Mouse (Mus musculus) liver, embryonic 13.5 days (tissue): ENCODE measurements at regions not wholly inside any gene's neighbourhood (a gene's known extent, or its start where the extent isn't known, plus 50 kb on each side); places are given as distances from the start of the nearest gene placed in this dataset.

Experiments
- ATAC-seq: fragments of 200-750 bp; cut with Nextera tagmentation; 2 replicates; pipeline ENCODE4 v1.8.0; 2017; ENCODE audit warnings: low read depth, mild to moderate bottlenecking, moderate number of reproducible peaks, moderate library complexity
- DNase-seq: peaks from one replicate; pipeline ENCODE4 v3.0.0; 2022
- H3K27ac ChIP-seq: fragments of 300-500 bp; sonication (generic); 2 replicates; pipeline ENCODE4 v1.5.1; 2015; ENCODE audit warnings: moderate library complexity, mild to moderate bottlenecking, inconsistent platforms
- H3K27me3 ChIP-seq: fragments of 300-500 bp; sonication (generic); 2 replicates; pipeline ENCODE4 v1.6.1; 2015; ENCODE audit warnings: mild to moderate bottlenecking, inconsistent platforms
- H3K36me3 ChIP-seq: fragments of 300-500 bp; sonication (generic); 2 replicates; pipeline ENCODE4 v1.6.1; 2015; ENCODE audit warnings: mild to moderate bottlenecking, inconsistent platforms
- H3K4me1 ChIP-seq: fragments of 300-500 bp; sonication (generic); replicated peaks from 2 replicates; pipeline ENCODE4 v1.6.1; 2015; ENCODE audit warnings: inconsistent platforms
- H3K4me2 ChIP-seq: fragments of 300-500 bp; sonication (generic); 2 replicates; pipeline ENCODE4 v1.6.1; 2015; ENCODE audit warnings: inconsistent platforms, mild to moderate bottlenecking, moderate library complexity
- H3K4me3 ChIP-seq: fragments of 300-500 bp; sonication (generic); replicated peaks from 2 replicates; pipeline ENCODE4 v1.5.1; 2015; ENCODE audit warnings: mild to moderate bottlenecking, inconsistent platforms
- H3K9ac ChIP-seq: fragments of 300-500 bp; sonication (generic); 2 replicates; pipeline ENCODE4 v1.6.1; 2015; ENCODE audit warnings: mild to moderate bottlenecking, inconsistent platforms
- H3K9me3 ChIP-seq: fragments of 300-500 bp; sonication (generic); replicated peaks from 2 replicates; pipeline ENCODE4 v1.6.1; 2016; ENCODE audit warnings: inconsistent platforms
- WGBS: fragments of 180-500 bp; shearing (Covaris S2); methylation state at CpG from one replicate; pipeline ENCODE4 v1.1.7; 2015; ENCODE audit not compliant: insufficient replicate concordance; 5-methylcytosine and 5-hydroxymethylcytosine counted together

DNA sequence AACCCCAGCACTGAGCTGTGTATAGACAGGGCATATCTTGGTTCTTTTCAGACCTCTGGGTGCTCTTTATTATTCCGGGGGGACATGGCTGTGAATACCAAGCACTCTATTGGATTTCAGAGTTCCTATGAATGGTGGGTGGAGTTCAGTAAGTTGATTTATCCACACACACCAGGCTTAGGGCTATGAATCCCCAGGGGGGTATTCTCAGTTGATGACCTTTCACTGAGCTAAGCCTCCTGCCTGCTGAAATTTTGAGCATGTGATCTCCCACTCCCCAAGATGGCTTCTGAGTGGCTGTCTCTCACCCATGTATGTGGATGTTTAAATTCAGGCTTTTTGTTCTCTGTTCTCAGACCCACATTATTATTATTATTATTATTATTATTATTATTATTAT lies 69.9 kb upstream of the Paqr3 start:
- WGBS = 67% methylated on average over 1 of the region's 1 CpGs
- no peaks in the 10 kb centered on the region for H3K4me1 ChIP-seq
- no peaks in the 10 kb centered on the region for H3K27me3 ChIP-seq
- no peak overlapping the region for H3K9ac ChIP-seq
- no peaks in the 10 kb centered on the region for H3K36me3 ChIP-seq
- no peaks in the 10 kb centered on the region for H3K9me3 ChIP-seq
- no peak overlapping the region for H3K4me2 ChIP-seq
- DNase-seq = no peak
- no peak overlapping the region for H3K4me3 ChIP-seq
- no peak for ATAC-seq
- no peak overlapping the region for H3K27ac ChIP-seq

DNA sequence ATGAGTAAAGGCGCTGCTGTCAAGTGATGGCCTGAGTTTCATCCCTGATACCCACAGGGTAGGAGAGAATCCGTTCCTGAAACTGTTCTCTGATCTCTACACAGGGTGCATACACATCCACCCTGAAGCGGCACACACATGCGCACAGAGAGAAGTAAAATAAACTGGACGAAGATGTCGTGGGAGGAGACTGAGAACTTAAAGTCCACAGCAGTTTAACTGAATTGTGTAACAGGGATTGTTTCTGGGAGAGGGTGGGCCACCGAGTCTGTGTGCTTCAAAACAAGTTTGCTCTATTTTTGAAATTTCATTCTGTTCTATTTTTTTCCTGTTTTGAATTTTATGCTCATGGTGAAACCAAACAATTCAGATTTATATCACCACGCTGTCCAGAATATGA lies 63.0 kb upstream of the Paqr3 start:
- WGBS = 76% methylated on average over 8 of the region's 8 CpGs
- no peak overlapping the region for H3K27ac ChIP-seq

DNA sequence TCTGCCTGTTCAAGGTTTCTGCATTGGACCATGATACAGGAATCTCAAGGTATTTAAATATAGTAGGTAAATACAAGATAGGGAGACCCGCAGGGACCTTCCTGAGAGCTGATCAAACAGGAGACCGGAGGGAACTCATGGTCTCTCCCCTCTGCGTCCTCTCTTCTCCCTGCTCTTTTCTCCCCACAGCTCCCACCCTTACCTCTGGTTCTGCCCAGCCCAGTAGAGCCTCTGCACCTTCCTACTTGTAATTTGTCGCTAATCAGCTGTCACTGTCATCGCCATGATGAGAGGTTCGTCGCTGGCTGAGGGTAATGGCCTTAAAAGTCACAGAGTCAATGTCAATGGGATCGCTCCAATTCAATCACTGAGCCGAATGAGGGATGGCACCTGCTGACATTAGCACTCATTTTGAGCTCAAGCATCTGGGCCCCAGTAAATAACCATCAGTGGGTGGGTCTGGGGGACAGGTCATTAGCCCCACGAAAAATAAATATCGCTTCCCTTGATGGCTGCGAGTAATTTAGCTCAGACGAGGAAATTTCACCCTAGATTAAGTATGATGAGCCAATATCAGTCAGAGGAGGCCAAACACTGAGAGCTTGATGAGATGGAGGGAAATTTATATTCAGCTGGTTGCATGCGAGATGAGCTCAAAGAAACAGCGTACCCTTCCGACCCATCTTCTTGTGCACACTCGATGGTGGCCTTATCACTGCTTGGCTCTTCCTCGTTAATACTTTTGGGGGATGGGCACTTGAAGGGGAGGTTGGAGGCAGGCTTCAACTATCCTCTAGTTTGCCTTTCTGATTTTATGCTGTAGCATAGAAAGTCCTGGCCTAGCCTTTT lies 56.2 kb upstream of the Paqr3 start:
- no peaks in the 10 kb centered on the region for H3K36me3 ChIP-seq
- no peak overlapping the region for H3K4me2 ChIP-seq
- WGBS = 66% methylated on average over 18 of the region's 18 CpGs
- no peak for ATAC-seq
- H3K9me3 ChIP-seq = no peaks in the 10 kb centered on the region
- H3K27me3 ChIP-seq = no peaks in the 10 kb centered on the region
- H3K4me1 ChIP-seq = peaks cover 24% of the 10 kb centered on the region
- H3K9ac ChIP-seq = no peak overlapping the region
- H3K27ac ChIP-seq = no peak overlapping the region
- H3K4me3 ChIP-seq = no peak overlapping the region
- no peak for DNase-seq

More for the DNA sequence above, 63.0 kb upstream of the Paqr3 start:
- Histone ChIP-seq H3K27me3 (no peaks in the 10 kb centered on the region), H3K4me3 (no peak overlapping the region), H3K4me2 (no peak overlapping the region), H3K9me3 (no peaks in the 10 kb centered on the region), H3K36me3 (no peaks in the 10 kb centered on the region), H3K4me1 (no peaks in the 10 kb centered on the region), H3K9ac (no peak overlapping the region)
- ATAC-seq = no peak
- no peak for DNase-seq

DNA sequence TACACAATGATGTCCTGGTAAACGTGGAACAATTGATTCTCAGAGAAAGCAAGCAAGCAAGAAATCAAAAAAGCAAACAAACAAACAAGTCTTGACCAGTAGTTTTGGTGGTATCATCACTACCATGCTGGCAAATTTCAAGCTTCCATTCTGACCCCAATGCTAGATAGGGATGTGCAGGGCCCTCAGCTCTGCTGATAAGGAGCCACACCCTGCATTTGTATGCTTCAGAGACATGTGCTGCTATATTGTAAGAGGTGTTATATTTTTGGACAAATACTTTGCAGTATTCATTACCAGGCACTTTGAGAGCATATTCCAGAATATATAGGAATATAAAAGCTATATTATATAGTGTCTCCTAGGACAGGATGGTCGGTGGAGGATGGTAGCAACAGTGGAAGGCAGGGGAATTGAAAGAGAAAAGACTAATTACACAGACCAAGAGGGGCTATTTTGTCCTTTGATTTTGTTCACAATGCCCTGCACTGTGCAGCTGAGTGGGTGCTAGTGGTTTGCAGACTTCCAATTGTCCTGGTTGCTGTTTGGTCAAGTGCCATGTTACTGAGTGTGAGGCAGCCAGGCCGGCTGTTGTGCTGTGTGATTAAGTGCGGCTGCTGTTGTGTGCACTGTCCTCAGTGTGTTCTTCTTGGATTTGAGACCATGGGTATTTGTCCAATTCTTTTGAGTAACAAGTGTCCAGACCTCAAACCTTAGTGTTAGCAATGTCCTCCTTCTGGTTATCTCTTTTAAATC lies 54.9 kb upstream of the Paqr3 start:
- WGBS = 60% methylated on average over 4 of the region's 4 CpGs
- Histone ChIP-seq H3K36me3 (no peaks in the 10 kb centered on the region), H3K4me2 (no peak overlapping the region), H3K27ac (no peak overlapping the region), H3K9ac (no peak overlapping the region), H3K4me1 (peaks cover 24% of the 10 kb centered on the region), H3K27me3 (no peaks in the 10 kb centered on the region), H3K4me3 (no peak overlapping the region), H3K9me3 (no peaks in the 10 kb centered on the region)
- DNase-seq = peak; percentile 2
- ATAC-seq = peak; percentile 84
